Mouse (Mus musculus) megakaryocyte progenitor cell, adult 5-6 weeks (primary cell): ENCODE measurements around the gene Ptprr. TPM values are rescaled to one million over a fixed set of nuclear protein-coding genes. Genes with fewer than 3 reads are reported as not detected.

Experiments
- ATAC-seq: replicated peaks from 2 replicates; pipeline ENCODE4 v1.8.0; 2016; ENCODE audit warnings: mild to moderate bottlenecking, moderate TSS enrichment, inconsistent platforms; ENCODE audit not compliant: poor library complexity
- total RNA-seq, 2 experiments: library from RNA; stranded (forward) in 1 of 2; stranded (reverse) in 1 of 2; fragments of 157-497, 149-512 nt in 1 of 2; fragments of 200-1000 nt in 1 of 2; gene quantifications; 2 replicates each; pipeline versions ENCODE4 v1.2.3 to v1.2.4; 2015 to 2017

Gene Ptprr
- total RNA-seq, 2 experiments from 2014 or later = 2.9 to 3.0 TPM

DNA sequence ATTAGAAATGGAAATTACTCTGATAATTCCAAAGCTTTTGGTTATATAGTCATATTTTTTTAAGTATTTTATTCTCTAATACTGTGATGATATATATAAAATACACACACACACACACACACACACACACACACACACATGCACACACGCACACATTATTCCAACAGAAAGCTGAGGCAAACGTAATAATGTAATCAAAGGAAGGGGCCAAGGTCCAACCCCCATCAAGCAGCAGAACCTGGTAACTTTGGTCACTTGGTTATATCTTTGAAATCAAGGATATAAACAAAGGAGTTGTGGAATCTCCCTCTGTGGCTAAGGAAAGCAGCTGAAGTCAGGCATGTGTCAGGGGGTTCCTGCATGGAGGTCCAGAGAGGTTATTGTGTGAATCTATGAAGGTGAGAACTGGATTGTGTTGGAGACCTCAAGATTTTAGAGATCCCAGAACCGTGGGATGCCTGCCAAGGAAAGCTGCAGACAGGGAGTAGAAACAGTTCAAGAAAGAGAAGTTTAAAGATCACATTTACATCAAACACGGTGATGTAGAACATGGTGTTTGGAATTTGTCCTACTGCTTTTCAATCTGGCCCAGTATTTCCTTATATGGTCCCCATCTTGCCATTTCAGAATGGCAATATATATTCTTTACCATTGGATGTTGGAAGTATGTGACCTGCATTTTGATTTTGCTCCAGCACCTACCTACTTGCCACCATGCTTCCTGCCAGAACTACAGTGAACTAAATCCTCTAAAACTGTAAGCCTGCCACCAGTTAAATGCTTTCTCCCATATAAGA is 98.1 kb downstream of the Ptprr start:
- ATAC-seq = no peak

DNA sequence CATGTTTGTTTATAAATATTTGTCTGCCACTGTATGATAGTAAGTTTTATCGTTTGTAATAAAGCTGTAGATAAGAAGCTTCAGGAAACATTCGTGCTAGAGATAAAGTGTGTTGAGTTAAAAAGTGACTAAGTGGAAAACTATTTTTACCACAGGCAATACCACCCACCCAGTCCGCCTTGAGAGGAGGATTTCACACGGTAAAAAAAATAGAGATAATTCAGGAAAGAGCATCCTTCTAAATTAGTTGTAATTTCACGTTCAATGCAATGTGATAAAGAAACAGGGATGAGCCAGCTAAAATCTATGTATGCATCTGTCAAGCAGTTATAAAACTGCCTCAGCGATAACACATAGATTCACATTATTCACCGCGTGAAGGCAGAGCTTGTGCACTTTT is 99.0 kb downstream of the Ptprr start:
- no peak for ATAC-seq

DNA sequence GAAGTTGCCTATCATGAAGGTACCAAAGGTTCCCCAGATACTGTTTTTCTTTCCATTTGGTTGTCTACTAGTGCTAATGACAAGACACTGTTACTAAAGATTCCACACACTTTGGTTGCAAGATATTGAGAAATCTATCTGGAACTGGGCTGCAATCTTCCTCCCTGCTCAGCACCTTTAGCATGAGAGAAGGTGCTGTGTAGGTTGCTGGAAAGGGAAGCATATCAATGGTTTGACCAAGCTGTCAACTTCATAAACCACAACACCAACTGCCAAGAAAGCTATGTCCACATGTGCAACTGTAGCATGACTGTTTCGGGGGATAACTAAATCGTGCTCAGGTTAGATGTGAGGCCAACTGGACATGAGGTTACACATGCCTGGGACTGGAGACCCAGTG is 103.5 kb downstream of the Ptprr start:
- peak; percentile 91 for ATAC-seq

DNA sequence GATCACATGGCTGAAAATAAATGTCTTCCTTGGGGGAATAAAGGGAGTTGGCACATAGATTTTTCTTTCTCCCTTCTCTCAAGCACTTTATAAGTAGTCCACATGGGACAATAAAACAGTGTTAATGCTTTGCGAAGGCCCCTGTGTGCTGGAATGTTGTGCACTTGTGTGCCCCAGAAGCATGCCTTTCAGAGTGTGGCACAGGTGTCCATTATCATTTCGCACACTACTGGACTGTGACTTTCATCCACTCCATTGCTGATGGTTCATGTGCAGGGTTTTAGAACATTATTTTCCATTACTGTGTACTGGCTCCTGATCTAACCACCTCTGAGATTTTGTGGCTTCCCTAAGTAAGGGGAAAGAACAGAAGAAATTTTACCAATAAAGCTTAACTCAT is 105.8 kb downstream of the Ptprr start:
- no peak for ATAC-seq

DNA sequence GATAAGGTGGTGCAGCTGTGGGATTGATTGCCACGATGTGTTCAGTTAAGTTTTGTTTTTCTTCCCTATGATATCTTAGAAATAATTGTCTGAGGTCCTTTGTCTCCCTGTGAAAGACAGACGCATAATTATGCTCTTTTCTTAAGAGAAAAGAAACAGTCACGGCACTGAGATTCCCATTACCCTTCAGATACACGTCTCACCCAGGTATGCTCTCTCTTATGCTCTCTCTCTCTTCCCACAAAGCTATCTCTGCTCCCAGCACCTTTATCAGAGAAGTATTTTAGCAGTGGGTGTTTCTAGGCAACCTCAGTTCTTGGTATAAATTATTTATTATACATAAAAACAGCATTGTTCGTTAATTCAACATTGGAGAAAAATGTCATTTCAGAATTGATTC is 107.4 kb downstream of the Ptprr start:
- no peak for ATAC-seq

DNA sequence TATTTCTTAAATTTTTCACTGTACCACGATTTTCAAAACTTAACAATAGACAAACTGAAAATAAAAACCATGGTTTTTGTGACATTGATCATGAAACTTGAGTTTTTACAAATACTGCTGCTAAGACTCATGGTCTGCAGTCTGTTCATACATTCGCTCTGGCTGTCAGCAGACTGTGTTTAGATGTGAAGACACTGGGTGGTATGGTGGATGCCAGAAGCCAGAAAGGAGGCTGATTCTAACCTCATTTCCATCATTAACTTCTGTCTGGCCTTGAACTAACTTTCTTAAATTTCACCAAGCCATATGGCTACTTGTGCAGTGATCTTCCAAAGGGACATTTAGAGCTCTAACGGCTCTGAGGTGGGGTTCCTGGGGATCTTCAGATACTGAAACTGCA is 112.4 kb downstream of the Ptprr start:
- ATAC-seq = no peak

DNA sequence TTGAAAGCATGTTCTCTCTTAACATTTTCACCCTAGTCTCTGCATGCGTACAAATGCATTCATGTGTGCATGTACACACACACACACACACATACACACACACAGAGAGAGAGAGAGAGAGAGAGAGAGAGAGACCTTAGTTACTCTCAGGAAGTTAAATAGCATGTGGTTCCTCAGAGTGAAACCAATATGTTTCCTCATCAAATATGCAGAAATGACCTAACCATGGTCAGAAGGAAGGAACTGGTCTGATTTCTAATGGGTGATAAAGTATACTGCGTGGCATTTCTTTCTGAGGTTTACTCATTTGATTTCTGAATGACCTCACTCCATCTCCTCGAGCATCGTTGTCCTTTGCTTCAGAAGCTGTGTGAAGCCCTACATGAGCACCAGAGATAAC is 113.2 kb downstream of the Ptprr start:
- ATAC-seq = peak; percentile 95

DNA sequence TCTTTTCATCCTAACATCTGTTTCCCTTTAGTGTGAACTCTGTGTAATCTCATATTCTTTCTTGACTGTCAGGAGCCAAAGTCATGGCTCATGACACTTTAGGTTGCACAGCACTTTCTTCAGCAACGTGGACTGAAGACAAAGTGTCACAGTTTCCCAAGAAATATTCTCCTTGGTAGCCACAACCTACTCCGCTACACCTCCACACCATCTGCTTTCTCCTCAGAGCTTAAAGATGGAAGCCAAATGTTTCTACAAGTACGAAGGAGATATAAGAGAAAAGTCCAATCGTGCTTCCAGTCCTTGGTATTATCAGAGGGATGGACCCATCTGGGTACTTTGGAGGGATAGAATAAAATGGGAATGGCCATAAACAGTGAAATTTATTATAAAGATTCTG is 114.2 kb downstream of the Ptprr start:
- ATAC-seq = no peak

DNA sequence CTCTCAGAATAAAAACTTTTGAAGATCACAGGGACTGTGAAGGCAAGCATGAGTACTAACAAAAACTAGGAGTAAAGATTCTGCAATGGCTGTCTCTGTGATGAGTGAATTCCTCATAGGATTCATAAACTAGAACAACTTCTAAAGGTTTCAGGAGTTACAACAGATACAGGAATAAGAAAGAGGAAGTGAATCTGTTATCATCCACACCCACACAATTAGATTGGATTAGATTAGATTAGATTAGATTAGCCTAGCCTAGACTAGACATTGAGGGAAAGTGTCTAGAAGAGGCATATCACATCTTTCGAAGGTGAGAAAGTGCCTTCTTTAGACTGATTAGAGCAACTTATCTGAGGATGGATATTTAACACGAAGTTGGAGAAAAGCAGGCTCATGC is 117.2 kb downstream of the Ptprr start:
- ATAC-seq = peak; percentile 61

DNA sequence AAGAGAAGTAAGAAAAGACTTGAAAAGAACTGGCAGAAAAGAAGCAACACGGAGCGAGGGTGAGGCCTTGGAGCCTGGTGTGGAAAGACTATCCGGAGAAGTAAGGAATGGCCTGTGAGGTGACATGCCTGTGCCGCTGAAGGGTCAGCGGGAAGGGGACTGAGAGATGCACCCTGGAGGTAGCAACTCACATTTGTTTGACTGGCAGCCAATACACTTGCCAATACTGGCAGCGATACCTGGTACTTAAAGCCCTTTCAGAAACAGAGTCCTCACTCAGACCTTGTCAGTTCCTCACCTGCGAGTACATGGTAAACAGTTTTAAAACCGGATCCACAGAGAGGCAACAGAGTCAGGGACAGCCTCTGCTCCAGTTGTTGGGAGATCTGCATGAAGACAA is 122.2 kb downstream of the Ptprr start:
- no peak for ATAC-seq

DNA sequence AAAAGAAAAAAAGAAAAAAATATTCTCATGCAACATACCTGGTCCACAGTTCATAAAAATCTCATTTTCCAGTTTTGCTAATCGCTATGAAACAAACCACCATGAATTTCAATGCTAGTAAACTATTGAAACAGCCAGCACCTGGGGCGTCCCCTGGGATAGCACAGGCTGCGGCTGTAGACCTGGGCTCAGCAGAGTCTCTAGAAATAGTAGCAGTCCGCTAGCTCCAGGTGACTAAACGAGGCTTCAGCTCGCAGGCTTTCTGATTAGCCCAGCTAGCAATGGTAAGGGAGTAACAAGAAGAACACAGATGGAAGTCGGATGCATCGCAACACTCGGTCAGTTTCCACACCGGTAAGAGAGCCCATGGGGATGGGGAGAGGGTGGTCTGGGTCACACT is 125.7 kb downstream of the Ptprr start:
- no peak for ATAC-seq

DNA sequence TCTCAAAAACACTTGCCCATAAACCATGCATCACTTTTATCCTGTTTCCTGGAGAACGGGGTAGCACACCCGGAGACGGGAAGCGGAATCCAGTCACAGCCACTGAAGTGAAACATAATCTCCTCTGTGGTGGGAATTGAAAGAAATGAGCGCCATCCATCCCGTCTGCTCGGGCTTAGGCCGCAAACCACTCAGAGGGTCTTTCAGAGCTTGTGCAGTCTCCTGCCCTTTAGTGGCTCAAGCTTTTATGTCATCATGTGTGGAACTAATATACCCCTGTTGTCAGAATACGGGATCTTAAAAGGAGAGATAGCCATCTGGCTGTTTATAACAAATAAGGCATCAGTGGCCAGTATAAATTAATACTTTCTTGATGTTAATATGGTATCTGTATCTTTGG is 128.1 kb downstream of the Ptprr start:
- ATAC-seq = no peak

DNA sequence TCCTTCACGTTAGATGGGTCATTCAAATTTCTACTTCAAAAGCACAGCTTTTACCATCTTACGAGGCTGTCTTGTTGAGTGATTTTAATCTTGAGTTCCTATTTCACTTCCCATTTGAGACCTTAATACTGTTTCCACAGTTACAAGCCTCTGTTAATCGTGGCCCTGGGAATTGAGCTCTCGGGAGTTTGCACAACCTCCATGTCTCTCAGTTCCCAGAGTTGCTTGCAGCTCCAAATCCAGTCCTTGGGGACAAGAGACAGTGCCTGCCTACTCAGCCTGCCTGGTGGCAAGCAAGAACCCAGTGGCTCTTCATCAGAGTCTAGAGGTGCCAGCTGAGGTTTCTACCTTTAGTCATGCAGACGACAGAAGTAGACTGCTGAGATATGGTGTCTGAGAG is 136.7 kb downstream of the Ptprr start:
- peak; percentile 51 for ATAC-seq

DNA sequence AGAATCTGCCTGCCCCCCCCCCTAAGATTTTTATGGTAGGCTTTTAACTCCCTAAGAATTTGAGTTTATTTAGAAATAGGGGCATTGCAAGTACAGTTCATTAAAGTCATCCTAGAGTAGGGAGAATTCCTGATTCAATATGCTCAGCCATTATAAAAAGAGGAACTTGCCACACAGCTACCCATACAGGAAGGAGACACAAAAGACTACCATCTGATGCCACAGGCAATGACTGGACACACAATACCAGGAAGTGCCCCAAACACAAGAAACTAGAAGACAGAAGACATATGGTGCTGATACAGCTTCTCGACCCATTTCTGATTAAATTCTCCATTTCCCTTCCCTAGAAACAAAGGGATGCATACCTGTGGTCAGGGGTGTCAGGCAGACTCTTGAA is 138.7 kb downstream of the Ptprr start:
- ATAC-seq = peak; percentile 98

DNA sequence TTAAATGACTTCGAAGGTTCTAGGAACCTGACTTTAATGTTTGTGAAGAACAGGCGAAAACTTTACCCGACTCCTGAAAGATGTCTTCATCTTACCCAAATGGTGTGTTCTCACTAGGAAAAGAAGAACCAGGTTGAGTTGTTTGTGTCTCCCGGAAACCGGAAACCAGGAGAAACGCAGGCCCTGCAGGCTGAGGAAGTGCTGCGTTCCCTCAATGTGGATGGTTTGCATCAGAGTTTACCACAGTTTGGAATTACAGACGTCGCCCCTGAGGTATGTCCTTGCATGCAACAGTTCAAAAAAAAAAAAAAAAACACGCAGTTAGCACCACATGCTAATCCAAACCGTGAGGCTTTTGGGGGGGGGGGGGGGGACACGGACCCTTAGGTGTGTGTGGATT is 144.3 kb downstream of the Ptprr start:
- ATAC-seq = peak; percentile 93

DNA sequence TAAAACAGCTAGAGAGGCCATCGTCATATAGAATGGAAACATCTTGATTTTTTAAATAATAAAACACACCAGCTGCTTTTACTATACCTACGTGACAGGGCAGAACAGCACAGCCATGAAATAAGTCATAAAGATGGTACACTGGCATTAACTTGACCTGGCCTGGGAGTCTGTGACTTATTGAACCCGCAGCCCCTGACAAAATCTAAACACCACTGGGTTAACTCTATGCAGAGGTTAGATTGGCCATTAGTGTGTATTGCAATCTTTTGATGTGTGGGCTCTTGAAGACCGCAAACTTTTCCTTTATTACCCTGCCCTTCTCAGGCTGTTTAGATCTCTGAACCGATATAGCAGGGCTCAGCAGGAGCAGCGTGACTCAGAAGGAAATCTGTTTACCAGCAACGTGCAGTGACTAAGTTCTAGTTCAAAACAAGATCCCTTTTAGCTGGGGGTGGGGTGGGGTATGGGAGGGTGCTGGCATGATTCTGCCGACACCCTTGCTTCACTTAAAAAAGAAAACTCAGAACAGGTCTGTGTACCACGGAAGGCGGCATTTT is 157.4 kb downstream of the Ptprr start:
- peak; percentile 58 for ATAC-seq

DNA sequence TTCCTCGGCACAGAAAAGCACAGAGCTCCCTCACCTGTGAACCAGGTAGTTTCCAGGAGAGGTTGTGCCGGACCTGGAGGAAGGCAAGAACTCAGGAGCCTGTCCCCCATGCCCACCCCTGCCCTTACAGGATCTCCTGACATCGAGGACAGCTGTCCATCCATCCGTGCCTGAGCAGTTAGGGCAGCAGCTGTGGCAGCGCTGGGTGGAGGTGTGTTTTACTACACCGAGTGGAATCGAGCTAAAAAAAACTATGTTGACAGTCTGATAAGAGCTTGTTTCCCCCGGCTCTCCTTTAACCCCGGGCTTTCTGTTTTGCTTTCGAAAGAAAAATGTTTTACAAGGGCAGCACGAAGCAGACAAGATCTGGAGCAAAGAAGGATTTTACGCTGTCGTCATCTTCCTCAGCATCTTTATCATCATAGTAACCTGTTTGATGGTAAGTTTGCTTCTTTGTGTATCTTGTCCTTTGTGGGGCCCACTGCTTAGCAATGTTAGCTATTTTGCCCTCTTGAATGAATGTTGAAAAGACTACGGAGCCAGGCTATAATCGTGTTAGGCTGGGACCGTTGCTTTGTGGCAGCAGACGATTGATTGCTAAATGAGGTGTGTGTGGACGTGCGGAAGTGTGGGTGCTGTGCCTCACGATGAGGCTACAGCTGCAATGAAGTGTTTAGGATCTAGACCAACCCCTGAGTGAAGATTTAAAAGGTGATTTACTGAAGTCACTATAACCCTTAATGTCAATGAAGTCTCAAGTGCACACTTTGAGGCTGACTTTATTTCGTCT is 159.6 kb downstream of the Ptprr start:
- ATAC-seq = peak; percentile 69

DNA sequence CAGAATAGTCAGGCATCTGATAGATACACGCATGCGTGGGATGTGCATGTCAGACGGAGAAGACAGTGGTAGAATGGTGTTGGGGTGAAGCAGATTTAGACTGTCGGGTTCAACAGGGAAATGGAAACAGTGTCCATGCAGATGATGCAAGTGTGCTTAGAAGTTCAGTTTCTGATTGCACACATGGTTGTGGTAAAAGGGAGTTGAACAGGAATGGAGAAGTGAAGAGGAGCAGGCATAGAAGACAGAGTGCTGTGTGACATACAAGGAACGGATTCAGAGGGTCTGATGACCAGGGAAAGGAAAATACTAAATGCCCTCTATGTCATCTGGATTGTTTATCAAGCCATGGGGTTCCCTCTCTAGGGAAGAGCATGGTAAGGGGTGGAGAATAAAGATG is 163.2 kb downstream of the Ptprr start:
- ATAC-seq = peak; percentile 91

DNA sequence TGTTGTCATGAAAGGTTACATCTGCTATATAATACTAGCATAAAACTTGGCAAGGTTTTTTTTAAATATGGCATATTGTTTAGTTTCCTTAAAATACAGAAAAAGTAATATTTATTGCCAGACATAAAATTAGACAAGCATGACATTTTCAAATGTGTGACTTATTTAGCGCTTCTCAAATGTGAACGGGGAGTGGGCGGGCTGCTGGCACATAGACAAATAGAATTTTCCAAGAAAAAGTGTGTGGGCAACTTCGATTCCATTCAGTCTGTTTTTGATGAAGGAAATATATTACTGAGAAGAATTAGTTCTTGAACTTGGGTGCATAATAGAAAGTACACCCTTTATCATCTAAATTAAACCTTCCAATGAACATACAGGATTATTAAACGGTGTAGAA is 164.2 kb downstream of the Ptprr start:
- no peak for ATAC-seq

DNA sequence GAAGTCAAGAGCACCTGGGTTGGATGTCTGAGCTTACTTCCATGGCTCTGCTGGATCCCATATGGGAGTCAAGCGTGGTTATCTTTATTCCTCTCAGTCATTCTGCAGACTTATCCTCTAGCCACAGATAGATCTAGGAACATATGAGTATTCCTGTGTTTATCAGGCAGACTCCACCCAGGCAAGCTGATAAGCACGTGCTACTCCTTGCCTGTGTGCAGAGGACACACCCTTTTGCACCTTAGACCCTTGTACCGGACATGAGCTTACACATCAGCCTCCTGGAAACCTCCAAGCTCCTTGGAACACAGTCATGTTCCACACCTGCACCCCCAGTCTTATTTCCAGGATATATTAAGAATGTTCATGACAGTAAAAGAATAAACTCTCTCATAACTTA is 165.2 kb downstream of the Ptprr start:
- no peak for ATAC-seq

DNA sequence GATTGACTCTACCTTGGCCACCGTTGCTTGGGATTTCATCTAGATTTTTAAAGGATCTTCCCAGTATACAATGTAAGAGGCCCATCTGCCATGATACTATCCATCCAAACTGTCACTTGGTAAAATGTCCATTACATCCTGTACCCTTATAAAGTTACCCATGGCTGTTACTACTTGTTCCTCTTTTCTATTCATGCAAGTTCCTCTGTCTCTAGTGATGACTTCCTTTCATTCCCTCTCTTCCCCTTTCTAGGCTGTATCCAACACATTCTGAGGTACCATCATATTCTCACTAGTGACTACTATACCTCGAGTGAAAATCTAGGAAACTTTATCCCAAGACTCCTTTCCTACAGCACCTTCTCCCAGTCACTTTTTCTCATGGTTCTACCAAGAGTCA is 173.7 kb downstream of the Ptprr start:
- peak; percentile 93 for ATAC-seq

DNA sequence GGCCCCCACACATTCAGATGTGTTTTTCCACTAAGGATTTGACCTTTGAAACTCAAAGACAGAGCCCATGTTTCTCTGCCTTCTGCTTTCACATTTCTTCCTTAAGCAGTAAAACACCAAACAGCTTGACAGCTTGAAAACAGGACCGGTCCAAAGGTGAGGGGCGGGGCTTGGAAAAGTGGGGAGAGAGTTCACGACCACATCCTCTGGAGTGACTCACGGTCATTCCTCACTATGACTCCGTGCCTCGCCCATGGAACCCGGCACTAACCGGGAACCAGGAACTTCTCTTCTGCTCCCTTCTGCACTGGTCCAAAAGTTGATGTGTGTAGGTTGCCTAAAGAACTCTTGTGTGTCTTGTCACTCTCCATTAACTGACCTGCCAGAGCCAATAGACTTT is 174.3 kb downstream of the Ptprr start:
- ATAC-seq = no peak
